Mouse (Mus musculus) G1E (cell line): ENCODE data around the gene Il31ra.

Experiments used
- CTCF ChIP-seq: IDR thresholded peaks from 2 replicates; pipeline ENCODE4 v1.5.1; 2012; ENCODE audit warnings: low read depth, low read length, inconsistent platforms, mixed read lengths
- GATA1 ChIP-seq: IDR thresholded peaks from 2 replicates; pipeline ENCODE4 v1.6.1; 2012; ENCODE audit warnings: borderline replicate concordance, low read length, inconsistent platforms, mixed read lengths
- GATA2 ChIP-seq: IDR thresholded peaks from 2 replicates; pipeline ENCODE4 v1.6.1; 2012; ENCODE audit warnings: low read depth, low read length, inconsistent platforms, borderline replicate concordance
- POLR2AphosphoS5 ChIP-seq: IDR thresholded peaks from 2 replicates; pipeline ENCODE4 v1.6.1; 2012; ENCODE audit warnings: low read depth, low read length, inconsistent platforms; ENCODE audit not compliant: insufficient replicate concordance
- TAL1 ChIP-seq: conservative IDR thresholded peaks from 2 replicates; pipeline ENCODE4 v1.6.1; 2012; ENCODE audit warnings: low read depth, low read length, inconsistent platforms, mixed read lengths

DNA sequence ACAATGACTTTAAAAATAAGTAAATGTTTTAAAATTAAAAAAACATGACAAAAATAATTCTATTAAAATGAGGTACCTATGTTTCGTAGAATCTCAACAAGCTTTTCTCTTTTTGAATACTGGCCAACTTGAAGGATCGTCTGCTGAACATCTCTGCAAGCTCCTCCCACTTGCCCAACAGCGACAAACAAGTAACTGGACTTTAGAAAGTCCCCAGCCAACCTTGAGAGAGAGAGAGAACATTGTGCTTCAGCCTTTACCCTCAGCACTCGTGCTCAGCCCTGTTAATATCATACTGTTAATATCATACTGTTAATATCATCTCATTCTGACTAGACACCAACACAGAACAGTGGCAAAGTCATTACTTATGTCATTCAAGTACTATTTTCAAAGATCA is 10.3 kb upstream of the Il31ra start:
- TF ChIP-seq TAL1 = no peak
- no peak for TF ChIP-seq CTCF
- TF ChIP-seq GATA1 = no peak
- TF ChIP-seq GATA2 = no peak
- no peak for TF ChIP-seq POLR2AphosphoS5
